Mouse (Mus musculus) neural tube, embryonic 11.5 days (tissue): Measurements from ENCODE around the gene Rps15a. TPM values are rescaled to one million over a fixed set of nuclear protein-coding genes. Genes with fewer than 3 reads are reported as not detected.

Experiments used
- ATAC-seq: fragments of 200-750 bp; cut with Nextera tagmentation; 2 replicates; pipeline ENCODE4 v1.8.0; 2017; ENCODE audit warnings: moderate number of reproducible peaks, mild to moderate bottlenecking, moderate TSS enrichment, moderate library complexity; ENCODE audit not compliant: insufficient read depth, low FRiP score, low TSS enrichment
- DNase-seq: peaks from one replicate; pipeline ENCODE4 v3.0.0-alpha.2; 2015; ENCODE audit warnings: low spot score
- H3K27ac ChIP-seq: fragments of 300-500 bp; sonication (generic); 2 replicates; pipeline ENCODE4 v1.5.1; 2014; ENCODE audit warnings: low read depth, mild to moderate bottlenecking, low read length
- H3K27me3 ChIP-seq: fragments of 300-500 bp; sonication (generic); 2 replicates; pipeline ENCODE4 v1.6.1; 2014; ENCODE audit warnings: mild to moderate bottlenecking, low read length, mixed read lengths; ENCODE audit not compliant: control insufficient read depth, insufficient read depth
- H3K36me3 ChIP-seq: fragments of 300-500 bp; sonication (generic); 2 replicates; pipeline ENCODE4 v1.6.1; 2014; ENCODE audit warnings: mild to moderate bottlenecking, low read length, moderate library complexity, mixed read lengths; ENCODE audit not compliant: control insufficient read depth, insufficient read depth
- H3K4me1 ChIP-seq: fragments of 300-500 bp; sonication (generic); 2 replicates; pipeline ENCODE4 v1.6.1; 2014; ENCODE audit warnings: low read length, mixed read lengths; ENCODE audit not compliant: control insufficient read depth, insufficient read depth
- H3K4me2 ChIP-seq: fragments of 300-500 bp; sonication (generic); 2 replicates; pipeline ENCODE4 v1.6.1; 2014; ENCODE audit warnings: low read depth, mild to moderate bottlenecking, moderate library complexity
- H3K4me3 ChIP-seq: fragments of 300-500 bp; sonication (generic); 2 replicates; pipeline ENCODE4 v1.5.1; 2014; ENCODE audit warnings: low read depth, low read length
- H3K9ac ChIP-seq: fragments of 300-500 bp; sonication (generic); 2 replicates; pipeline ENCODE4 v1.6.1; 2014; ENCODE audit warnings: mild to moderate bottlenecking, low read length
- H3K9me3 ChIP-seq: fragments of 300-500 bp; sonication (generic); 2 replicates; pipeline ENCODE4 v1.6.1; 2016; ENCODE audit warnings: low read length; ENCODE audit not compliant: control insufficient read depth
- WGBS: fragments of 180-500 bp; shearing (Covaris S2); extraction: QIAGEN DNeasy Blood & Tissue Kit; methylation state at CpG from one replicate; pipeline ENCODE4 v1.1.7; 2014; 5-methylcytosine and 5-hydroxymethylcytosine counted together
- polyA plus RNA-seq: library from polyadenylated mRNA; unstranded; fragments of >200 nt; fragmentation: Nextera tagmentation; extraction: Ambion mirVana; gene quantifications from 2 replicates; pipeline ENCODE4 v1.2.1, GENCODE M21; 2014

Gene Rps15a
- polyA plus RNA-seq, 1 experiment from 2014 or later: 596 TPM

- 73% methylated on average over 5 of the region's 5 CpGs for WGBS
- Histone ChIP-seq H3K9ac (no peak overlapping the region), H3K36me3 (peaks cover 30% of the 10 kb centered on the region), H3K9me3 (no peaks in the 10 kb centered on the region), H3K4me2 (no peak overlapping the region), H3K4me1 (no peaks in the 10 kb centered on the region; the same call in 1 of the 2 replicates), H3K27me3 (no peaks in the 10 kb centered on the region), H3K27ac (no peak overlapping the region), H3K4me3 (no peak overlapping the region)
- no peak for DNase-seq
- ATAC-seq: no peak
Observed at GRCm38 (mm10) chr7:118104458-118105052, 11.4 kb downstream of the Rps15a start.

DNA sequence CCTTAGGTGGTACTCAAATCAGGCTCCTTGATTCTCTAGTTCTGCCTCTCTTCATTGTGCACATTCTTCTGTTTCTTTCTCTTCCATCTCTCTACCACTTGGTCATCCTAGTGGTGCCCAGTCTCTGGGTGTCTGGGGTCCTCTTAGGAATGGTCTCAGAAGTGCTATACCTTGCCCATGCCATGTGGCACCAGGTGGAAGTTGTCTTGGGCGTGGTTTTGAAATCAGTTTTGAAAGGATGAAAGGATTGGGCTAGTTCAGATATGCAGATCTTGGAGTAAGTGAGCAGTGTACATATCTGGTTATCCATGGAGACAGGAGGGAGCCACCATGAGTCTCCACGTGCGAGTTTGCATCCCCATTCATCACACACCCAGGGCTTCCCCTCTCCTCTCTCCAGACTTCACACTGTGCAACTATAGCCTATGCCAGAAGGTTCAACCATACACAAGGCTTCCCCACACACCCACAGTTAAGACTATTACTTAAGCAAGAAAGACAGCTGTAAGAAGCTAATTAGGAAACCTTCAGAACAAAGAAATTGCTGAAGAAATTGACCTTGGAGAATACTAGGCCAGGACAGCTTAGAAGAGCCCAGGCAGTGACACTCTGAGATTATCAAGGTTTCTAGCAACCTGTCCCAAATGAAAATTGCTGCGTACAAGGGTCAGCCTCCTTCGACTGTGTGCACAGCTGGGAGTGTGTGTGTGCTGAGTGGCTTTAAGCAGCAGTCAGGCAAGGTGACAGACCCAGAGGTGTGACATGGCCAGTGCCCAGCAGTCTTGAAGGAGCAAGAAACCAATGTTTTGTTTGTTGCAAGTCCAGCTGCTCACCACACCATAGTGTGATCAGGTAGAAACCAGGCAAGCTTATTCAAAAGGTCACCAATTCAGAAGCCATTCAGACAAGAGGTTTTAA is 12.3 kb downstream of the Rps15a start:
- H3K27ac ChIP-seq: no peak overlapping the region
- ATAC-seq (peak; percentile 24; the same call in 1 of the 2 replicates), DNase-seq (no peak)
- peaks cover 25% of the 10 kb centered on the region for H3K36me3 ChIP-seq
- no peaks in the 10 kb centered on the region for H3K27me3 ChIP-seq
- no peak overlapping the region for H3K9ac ChIP-seq
- H3K4me2 ChIP-seq: no peak overlapping the region
- H3K9me3 ChIP-seq: no peaks in the 10 kb centered on the region
- 52% methylated on average over 5 of the region's 5 CpGs for WGBS
- no peaks in the 10 kb centered on the region; the same call in 1 of the 2 replicates for H3K4me1 ChIP-seq
- H3K4me3 ChIP-seq: no peak overlapping the region

DNA sequence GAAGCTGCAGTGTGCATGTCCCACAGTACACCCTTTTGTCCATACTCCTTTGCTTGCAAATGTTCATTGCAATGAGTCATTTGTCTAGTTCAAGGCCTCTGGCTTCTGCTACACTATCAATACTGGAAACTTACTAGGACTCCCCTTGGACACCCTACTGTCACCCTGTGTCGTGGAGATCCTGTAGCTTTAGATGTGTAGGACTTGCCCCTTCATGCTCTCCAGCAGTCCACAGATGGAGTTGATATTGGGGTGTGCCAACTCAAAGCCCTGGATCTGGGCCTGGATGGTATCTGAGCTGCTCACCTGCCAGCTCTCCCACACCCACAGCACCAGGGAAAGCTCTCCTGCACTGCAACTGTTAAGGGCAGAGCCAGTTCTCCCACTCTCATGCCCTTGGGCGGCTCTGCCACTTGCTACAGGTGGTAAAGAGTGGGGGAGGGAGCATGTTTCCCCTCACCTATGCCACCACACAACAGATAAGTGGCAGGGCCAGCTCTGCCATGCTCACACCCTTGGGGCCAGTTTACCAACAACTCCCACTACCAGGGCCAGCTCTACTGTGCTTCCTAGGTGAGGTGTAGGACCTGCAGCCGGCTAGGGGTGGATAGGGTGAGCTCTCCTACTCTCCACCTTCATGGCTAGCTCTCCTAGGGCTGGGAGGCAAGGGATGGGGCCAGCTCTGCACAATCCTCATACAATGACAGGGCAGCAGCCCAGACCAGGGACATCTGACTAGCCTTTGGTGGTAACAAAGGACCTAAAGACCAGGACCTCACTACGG is 13.1 kb downstream of the Rps15a start:
- DNase-seq: no peak
- no peaks in the 10 kb centered on the region; the same call in 1 of the 2 replicates for H3K4me1 ChIP-seq

GRCm38 (mm10) chr7:118102231-118102630 is 13.8 kb downstream of the Rps15a start:
- ATAC-seq (no peak), DNase-seq (peak; percentile 70)
- no peak overlapping the region for H3K4me2 ChIP-seq
- H3K9ac ChIP-seq: no peak overlapping the region
- H3K9me3 ChIP-seq: no peaks in the 10 kb centered on the region
- WGBS: 57% methylated on average over 4 of the region's 4 CpGs
- H3K36me3 ChIP-seq: peaks cover 14% of the 10 kb centered on the region
- H3K27ac ChIP-seq: no peak overlapping the region
- H3K27me3 ChIP-seq: no peaks in the 10 kb centered on the region
- H3K4me3 ChIP-seq: no peak overlapping the region
- no peaks in the 10 kb centered on the region; the same call in 1 of the 2 replicates for H3K4me1 ChIP-seq

More for the DNA sequence above, 13.1 kb downstream of the Rps15a start:
- Histone ChIP-seq H3K4me2 (no peak overlapping the region), H3K9me3 (no peaks in the 10 kb centered on the region), H3K27me3 (no peaks in the 10 kb centered on the region), H3K4me3 (no peak overlapping the region), H3K27ac (no peak overlapping the region), H3K9ac (no peak overlapping the region), H3K36me3 (peaks cover 17% of the 10 kb centered on the region)
- 41% methylated on average over 4 of the region's 4 CpGs for WGBS
- peak; percentile 43 for ATAC-seq

DNA sequence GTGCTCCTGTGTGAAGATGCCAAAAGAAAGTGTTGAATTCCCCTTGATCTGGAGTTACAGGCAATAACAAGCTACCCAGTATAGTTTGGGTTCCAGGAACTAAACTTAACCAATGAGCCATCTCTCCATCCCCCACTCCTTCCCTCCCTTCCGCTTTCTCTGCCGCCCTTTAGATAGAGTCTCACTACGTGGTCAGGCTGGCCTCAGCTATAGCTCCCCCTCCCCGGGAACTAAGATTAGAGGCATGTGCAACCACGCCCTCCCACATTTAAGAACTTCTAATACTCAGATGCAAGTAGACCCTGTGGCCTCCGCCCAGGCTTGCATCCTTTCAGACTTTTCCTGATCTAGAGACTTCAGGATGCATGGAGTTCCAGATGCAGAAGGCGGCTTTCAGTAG is 18.4 kb downstream of the Rps15a start:
- no peak overlapping the region for H3K27ac ChIP-seq
- no peaks in the 10 kb centered on the region for H3K4me1 ChIP-seq
- no peaks in the 10 kb centered on the region for H3K36me3 ChIP-seq
- H3K4me3 ChIP-seq: no peak overlapping the region
- no peak overlapping the region for H3K9ac ChIP-seq
- no peak for DNase-seq
- no peaks in the 10 kb centered on the region for H3K9me3 ChIP-seq
- H3K4me2 ChIP-seq: no peak overlapping the region
- 71% methylated on average over 7 of the region's 7 CpGs for WGBS
- H3K27me3 ChIP-seq: no peaks in the 10 kb centered on the region
- no peak for ATAC-seq

GRCm38 (mm10) chr7:118079987-118080386 is 36.0 kb downstream of the Rps15a start:
- no peak overlapping the region for H3K27ac ChIP-seq
- no peak overlapping the region for H3K9ac ChIP-seq
- H3K9me3 ChIP-seq: no peaks in the 10 kb centered on the region
- H3K4me1 ChIP-seq: no peaks in the 10 kb centered on the region
- ATAC-seq: no peak
- no peaks in the 10 kb centered on the region for H3K36me3 ChIP-seq
- H3K27me3 ChIP-seq: no peaks in the 10 kb centered on the region
- no peak overlapping the region for H3K4me2 ChIP-seq
- no peak overlapping the region for H3K4me3 ChIP-seq
- 98% methylated on average over 4 of the region's 4 CpGs for WGBS
- DNase-seq: no peak

DNA sequence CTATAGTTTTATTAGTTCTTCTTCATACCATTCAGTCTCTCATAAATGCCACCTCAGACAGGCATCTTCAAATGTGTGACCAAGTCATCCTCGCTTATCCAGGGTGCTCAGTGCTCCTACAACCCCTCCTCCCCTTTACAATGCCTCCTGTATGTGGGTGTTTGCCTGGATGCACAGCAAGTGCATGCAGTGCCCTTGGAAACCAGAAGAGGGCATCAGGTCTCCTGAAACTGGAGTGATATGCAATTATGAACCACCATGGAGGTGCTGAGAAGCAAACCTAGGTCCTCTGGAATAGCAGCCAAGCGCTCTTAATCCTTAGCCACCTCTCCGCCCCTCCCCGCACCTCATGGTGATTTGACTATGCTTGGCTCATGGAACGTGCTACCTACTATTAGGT is 36.9 kb downstream of the Rps15a start:
- Histone ChIP-seq H3K9ac (no peak overlapping the region), H3K4me3 (no peak overlapping the region), H3K4me2 (no peak overlapping the region), H3K27me3 (no peaks in the 10 kb centered on the region), H3K36me3 (no peaks in the 10 kb centered on the region), H3K4me1 (no peaks in the 10 kb centered on the region), H3K27ac (no peak overlapping the region), H3K9me3 (no peaks in the 10 kb centered on the region)
- 90% methylated on average over 5 of the region's 5 CpGs for WGBS
- ATAC-seq (no peak), DNase-seq (no peak)

DNA sequence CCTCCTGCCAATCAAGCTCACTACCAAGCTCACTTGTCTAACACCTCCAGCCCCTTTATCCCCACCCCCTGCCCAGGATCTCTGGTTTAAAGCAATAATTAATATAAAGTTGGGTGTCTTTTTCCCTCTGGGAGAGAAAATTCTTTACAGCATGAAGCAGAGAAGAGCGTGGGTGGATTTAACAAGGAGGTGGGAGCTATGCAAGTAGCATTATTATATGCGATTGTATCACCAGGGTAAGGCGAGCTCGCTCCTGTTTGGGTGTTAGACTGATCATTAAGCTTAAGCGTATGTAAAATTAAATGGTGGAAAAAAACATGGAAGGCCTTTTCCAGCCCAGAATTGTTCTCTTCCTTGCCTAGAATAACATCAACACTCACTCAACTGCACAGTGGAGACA is 48.7 kb downstream of the Rps15a start:
- Histone ChIP-seq H3K4me3 (no peak overlapping the region), H3K4me2 (no peak overlapping the region), H3K9ac (no peak overlapping the region), H3K36me3 (no peaks in the 10 kb centered on the region), H3K9me3 (no peaks in the 10 kb centered on the region), H3K4me1 (no peaks in the 10 kb centered on the region), H3K27ac (no peak overlapping the region), H3K27me3 (no peaks in the 10 kb centered on the region)
- WGBS: 97% methylated on average over 5 of the region's 5 CpGs
- DNase-seq (no peak), ATAC-seq (no peak)
